Mouse (Mus musculus) embryonic fibroblast, embryonic 13.5 days (primary cell): ENCODE measurements around the gene Depdc1b. TPM values are rescaled to one million over a fixed set of nuclear protein-coding genes. Genes with fewer than 3 reads are reported as not detected.
A peak's percentile ranks its signal among the peaks of the same experiment; 100 is the strongest.

Experiments
- H3K27ac ChIP-seq: 2 replicates; pipeline ENCODE4 v1.5.1; 2012; ENCODE audit warnings: low read length, control low read depth, inconsistent platforms; ENCODE audit not compliant: insufficient read depth
- H3K4me1 ChIP-seq: 2 replicates; pipeline ENCODE4 v1.6.1; 2011; ENCODE audit warnings: low read length; ENCODE audit not compliant: control insufficient read depth, insufficient read depth
- H3K4me3 ChIP-seq: 2 replicates; pipeline ENCODE4 v1.5.1; 2011; ENCODE audit warnings: mild to moderate bottlenecking, control low read depth, low read length; ENCODE audit not compliant: insufficient read depth
- CTCF ChIP-seq: IDR thresholded peaks from 2 replicates; pipeline ENCODE4 v1.5.1; 2011; ENCODE audit warnings: mild to moderate bottlenecking, control low read depth, low read length, moderate library complexity, borderline replicate concordance; ENCODE audit not compliant: insufficient read depth
- POLR2A ChIP-seq: IDR thresholded peaks from 2 replicates; pipeline ENCODE4 v1.6.1; 2011; ENCODE audit warnings: low read depth, mild to moderate bottlenecking, control low read depth, low read length, moderate library complexity
- polyA plus RNA-seq: library from polyadenylated mRNA; stranded (reverse); fragments of >200 nt; gene quantifications from 2 replicates; pipeline ENCODE4 v1.2.4, GENCODE M21; 2011; ENCODE audit warnings: low read depth; ENCODE audit not compliant: missing spikeins, insufficient read length

The Depdc1b gene
- polyA plus RNA-seq, 1 experiment = 3.5 TPM

DNA sequence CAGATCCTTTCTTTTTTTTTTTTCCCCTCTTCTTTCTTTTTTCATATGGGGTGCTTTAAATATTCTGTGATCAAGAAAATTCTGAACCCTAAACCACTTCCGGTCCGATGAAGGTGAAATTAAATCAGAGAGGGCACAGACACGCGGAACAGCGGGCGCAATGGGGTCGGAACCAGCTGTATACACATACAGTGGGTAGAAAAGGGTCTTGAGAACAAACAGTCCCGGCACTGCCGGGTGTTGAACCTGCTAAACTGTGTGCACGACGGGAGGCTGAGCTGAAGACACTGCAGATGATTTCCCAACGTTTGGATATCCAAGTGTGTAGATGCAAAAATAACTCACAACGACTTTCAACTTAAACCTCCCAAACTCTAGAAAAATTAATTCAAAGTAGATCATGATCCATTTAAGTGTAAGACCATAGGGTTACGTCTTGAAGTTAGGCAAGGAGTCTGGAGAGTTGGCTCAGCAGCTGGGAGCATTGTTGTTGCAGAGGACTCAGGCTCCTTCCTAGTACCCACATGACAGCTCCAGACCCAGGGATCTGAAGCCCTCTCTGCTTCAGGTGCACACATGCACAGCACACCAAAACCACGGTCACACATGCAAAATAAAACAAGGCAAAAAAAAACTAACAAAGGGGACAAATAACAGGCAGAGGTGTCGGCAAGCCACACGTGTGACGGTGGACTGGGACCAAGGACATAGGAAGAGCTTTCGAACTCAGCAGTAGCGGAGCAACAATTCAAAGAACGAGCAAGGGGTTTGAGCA, 12.5 kb downstream of the Depdc1b start:
- Histone ChIP-seq H3K4me3 (no peak overlapping the region), H3K4me1 (no peaks in the 10 kb centered on the region; the same call in 1 of the 2 replicates), H3K27ac (no peak overlapping the region)
- no peak for TF ChIP-seq CTCF
- TF ChIP-seq POLR2A = no peak

DNA sequence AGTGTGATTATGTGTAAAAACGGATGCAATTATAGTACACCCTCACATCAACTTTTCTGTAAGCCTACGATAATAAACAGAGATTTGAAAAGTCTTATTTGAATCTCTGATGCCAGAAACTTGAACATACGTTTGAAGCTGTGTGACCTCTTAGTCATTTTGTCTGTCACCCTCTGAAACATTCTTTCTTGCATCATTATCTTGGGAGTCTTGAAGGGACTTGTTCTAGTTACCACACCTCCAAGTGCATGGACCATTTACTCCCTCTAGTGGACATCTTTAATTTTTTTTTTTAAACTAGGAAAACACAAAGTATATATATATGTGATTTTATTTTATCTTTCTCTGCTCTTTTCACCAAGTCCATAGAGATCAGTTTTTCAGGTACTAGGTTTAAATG, 13.6 kb downstream of the Depdc1b start:
- Histone ChIP-seq H3K4me1 (no peaks in the 10 kb centered on the region; the same call in 1 of the 2 replicates), H3K27ac (no peak overlapping the region), H3K4me3 (no peak overlapping the region)
- TF ChIP-seq POLR2A (no peak), CTCF (no peak)

DNA sequence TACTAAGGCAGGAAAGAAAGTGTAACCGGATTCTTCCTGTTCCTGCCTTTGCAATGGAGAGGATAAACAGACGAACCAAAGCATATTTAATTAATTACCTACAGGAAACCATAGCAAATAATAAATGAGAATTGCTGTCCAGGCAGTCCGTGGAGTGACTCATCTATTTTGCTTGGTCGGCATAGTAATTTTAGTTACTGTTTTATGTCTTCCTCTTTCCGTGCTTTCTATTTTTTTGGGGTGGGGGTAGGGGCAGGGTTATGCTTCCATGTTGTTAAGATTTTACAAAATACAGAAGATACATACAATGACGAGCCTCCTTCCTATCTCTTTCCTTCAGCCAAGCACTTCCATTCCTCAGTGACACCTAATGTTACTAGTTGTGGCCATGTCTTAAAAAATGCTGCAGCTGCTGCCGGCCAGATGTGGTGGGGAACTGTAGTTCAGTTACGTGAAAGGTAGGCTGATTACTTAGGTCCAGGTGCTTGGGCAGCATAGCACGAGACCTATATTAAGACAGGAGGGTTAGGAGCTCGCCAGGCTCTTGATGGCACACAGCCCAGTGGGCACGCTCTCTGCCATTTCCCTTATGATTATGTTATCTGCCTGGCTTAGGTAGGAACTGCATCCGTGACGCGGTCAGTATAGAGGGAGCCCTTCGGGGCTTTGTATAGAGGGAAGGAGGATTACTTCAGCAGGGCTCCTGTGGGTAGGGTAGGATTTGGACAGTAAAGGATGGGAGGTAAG, 19.3 kb downstream of the Depdc1b start:
- H3K4me3 ChIP-seq = no peak overlapping the region
- 0 out of 2 replicates have a peak overlapping the region, but pooled peaks have one; percentile 29 for H3K27ac ChIP-seq
- H3K4me1 ChIP-seq = peaks cover 9% of the 10 kb centered on the region; the same call in 1 of the 2 replicates
- no peak for TF ChIP-seq POLR2A

DNA sequence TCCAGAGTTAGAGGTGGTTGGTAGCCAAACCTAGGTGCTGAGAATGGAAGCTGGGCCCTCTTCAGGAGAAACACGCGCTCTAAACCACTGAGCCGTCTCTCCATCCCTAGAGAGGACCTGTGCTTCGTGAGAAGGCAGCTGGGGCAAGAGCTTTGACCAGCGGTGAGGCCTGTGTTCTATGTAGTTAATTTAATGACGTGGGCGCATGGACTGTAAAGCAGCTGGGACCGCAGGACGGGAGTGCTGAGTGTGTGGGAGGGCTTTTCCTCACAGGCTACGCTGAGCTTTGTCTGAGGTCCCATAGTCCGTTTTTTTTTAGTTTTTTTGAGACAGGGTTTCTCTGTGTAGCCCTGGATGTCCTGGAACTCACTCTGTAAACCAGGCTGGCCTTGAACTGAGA, 20.1 kb downstream of the Depdc1b start:
- Histone ChIP-seq H3K4me1 (peaks cover 9% of the 10 kb centered on the region; the same call in 1 of the 2 replicates), H3K4me3 (no peak overlapping the region), H3K27ac (no peak overlapping the region)
- no peak for TF ChIP-seq CTCF

DNA sequence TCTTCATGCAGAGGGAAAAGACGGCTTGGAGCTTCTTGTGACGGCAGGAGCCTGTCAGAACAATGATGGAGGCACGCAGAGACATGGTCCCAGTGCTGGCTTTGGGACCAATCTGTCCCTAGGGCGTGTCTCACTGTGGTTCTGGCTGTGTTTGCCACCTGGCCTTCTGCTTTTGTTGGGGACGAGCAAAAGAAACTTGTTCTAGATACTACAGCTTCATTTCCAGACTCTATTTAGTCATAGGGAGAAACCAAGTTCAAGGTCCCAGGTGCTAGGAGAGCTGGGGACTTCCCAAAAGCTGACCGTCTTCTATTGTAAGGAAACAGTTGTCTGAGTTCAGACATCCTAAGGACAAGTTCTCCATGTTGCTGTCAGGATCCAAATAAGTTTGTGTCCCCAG, 21.2 kb downstream of the Depdc1b start:
- H3K4me3 ChIP-seq = no peak overlapping the region
- H3K4me1 ChIP-seq = peaks cover 9% of the 10 kb centered on the region; the same call in 1 of the 2 replicates
- TF ChIP-seq CTCF = no peak
- no peak for TF ChIP-seq POLR2A
- H3K27ac ChIP-seq = no peak overlapping the region

- H3K4me3 ChIP-seq = no peak overlapping the region
- no peak overlapping the region for H3K27ac ChIP-seq
- TF ChIP-seq POLR2A (no peak), CTCF (no peak)
- peaks cover 9% of the 10 kb centered on the region; the same call in 1 of the 2 replicates for H3K4me1 ChIP-seq
Observed at GRCm38 (mm10) chr13:108338076-108338836, 22.1 kb downstream of the Depdc1b start.

DNA sequence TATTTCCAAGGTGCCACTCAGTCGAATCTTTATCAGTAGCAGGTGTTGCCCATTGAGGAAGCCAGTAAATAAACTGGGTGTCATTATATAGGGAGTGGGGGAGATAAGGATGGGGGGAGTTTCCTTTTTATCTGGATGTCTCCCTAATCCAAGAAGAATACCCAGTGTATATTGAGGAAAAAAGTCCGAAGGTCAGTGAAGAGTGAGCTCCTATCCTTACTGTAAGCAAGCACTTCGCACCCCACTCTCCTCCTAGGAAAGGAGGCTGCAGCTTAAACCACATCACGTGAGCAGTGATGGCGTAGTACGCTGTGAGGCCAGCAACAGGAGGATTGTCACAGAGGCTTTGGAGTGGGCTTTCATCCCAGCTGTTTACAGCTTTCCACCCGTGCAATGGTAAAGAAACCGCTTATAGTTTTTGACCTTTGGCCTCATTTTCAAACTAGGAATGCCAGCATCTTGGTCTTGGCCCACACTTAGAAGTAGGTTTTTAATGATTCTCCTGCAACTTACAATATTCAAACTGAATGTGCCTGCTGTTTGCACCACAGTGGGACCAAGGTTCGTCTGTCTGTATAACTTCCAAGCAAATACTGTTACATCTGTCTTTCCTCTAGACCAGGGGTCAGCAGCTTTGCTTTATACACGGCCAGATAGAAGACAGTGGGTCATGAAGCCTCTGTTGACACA, 23.9 kb downstream of the Depdc1b start:
- TF ChIP-seq CTCF = no peak
- no peak for TF ChIP-seq POLR2A
- peaks cover 9% of the 10 kb centered on the region; the same call in 1 of the 2 replicates for H3K4me1 ChIP-seq
- no peak overlapping the region for H3K4me3 ChIP-seq
- no peak overlapping the region for H3K27ac ChIP-seq

DNA sequence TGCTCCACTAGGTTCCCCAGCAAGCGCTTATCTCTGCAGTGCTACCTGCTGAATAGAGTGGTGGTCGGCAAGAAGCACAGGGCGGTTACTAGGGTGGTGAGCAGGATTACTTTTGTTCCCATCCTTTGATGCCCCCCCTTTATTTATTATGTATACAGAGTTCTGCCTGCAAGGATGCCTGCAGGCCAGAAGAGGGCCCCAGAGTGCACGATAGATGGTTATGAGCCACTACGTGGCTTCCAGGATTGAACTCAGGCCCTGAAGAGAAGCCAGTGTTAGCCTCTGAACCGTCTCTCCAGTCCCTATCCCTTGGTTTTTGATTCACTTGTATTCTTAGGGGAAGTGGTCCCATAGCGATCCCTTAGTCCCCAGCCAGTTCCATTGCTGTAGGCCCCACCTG, 25.5 kb downstream of the Depdc1b start:
- H3K4me3 ChIP-seq = no peak overlapping the region
- H3K4me1 ChIP-seq = peaks cover 5% of the 10 kb centered on the region; the same call in 1 of the 2 replicates
- TF ChIP-seq CTCF (no peak), POLR2A (no peak)
- no peak overlapping the region for H3K27ac ChIP-seq

DNA sequence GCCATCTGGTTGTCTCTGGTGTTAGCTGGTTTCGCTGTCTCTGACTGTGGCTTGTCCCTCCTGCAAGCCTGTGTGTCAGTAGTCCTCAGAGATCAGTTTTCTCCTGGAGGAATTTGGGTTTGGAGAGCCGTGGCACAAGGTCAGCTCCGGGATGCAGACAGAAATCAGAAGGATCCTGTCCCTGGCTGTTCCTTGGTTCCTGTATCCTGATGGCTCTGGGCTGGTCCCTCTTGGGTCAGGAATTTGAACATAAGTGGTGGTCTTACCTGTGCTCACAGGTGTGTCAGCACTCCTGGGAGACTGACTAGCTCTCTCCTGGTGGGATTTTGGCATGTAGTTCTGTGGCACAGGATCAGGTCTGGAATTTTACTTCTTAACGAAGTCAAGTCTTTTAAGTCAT, 29.6 kb downstream of the Depdc1b start:
- Histone ChIP-seq H3K27ac (no peak overlapping the region), H3K4me1 (no peaks in the 10 kb centered on the region), H3K4me3 (no peak overlapping the region)
- no peak for TF ChIP-seq POLR2A
- no peak for TF ChIP-seq CTCF
